Mouse (Mus musculus) CH12.LX (cell line): Measurements from ENCODE around the gene Rac3.

Source experiments
- CTCF ChIP-seq, 2 experiments: IDR thresholded peaks in 1 of 2; conservative IDR thresholded peaks in 1 of 2; 2 replicates each; pipeline ENCODE4 v1.5.1; 2011 to 2012; ENCODE audit warnings: low read depth in 2 of 2, low read length in 2 of 2, improper control_type of control experiment in 1 of 2, inconsistent platforms in 1 of 2, mild to moderate bottlenecking in 1 of 2, moderate library complexity in 1 of 2
- JUND ChIP-seq: conservative IDR thresholded peaks from 2 replicates; pipeline ENCODE4 v1.6.1; 2011; ENCODE audit warnings: low read depth, low read length, improper control_type of control experiment
- MEF2A ChIP-seq: IDR thresholded peaks from 2 replicates; pipeline ENCODE4 v1.6.1; 2014; ENCODE audit warnings: low read depth, mild to moderate bottlenecking, inconsistent platforms, low read length, improper control_type of control experiment, borderline replicate concordance
- MYC ChIP-seq: IDR thresholded peaks from 2 replicates; pipeline ENCODE4 v1.6.1; 2011; ENCODE audit warnings: low read depth, mild to moderate bottlenecking, improper control_type of control experiment, low read length

DNA sequence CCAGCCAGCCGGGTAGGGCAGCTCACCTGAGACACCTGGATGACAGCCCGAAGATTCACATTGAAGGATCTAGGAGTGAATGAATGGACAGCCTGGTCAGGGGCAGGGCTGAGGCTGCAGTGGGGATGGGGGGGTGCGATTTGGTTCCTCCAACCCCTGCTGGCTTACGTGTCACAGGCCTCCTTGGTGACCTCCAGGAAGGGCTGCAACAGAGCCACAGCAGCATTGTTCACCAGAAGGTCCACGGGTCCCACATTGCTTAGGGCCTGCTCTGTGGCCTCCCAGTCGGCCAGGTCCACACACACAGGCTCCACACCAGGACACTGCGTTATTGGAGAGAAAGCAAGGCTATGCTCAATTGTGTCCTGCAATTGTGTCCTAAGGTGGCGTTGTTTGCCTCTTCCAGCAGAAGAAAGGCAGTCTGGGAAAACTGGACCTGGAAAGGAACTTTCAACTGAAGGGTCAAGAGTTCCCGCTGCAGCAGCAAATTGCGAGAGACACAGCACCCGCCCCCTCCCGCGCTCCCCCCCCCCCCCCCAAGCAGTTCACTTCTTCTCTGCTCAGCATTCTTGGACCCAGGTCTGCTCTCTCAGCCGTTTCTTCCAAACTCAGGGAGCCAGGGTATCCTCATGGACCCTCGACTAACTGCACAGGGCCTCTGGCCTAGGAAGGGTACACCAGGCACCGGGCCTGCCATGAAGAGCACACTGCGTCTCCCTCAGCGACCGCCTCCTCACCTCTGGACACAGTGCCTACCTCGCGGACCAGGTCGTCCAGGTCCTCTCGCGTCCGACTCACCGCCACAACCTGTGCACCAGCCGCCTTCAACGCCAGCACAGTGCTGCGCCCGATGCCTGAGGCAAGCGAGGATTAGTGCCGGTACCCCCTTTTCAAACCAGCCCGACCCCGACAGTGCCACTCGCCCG, 5.2 kb downstream of the Rac3 start:
- TF ChIP-seq MEF2A, result no peak
- no peak for TF ChIP-seq CTCF (conservative IDR thresholded peaks at IDR 0.05 in 1 of 2, IDR thresholded peaks at IDR 0.05 in 1 of 2; ENCODE audit: low read depth in 2 of 2, low read length in 2 of 2)
- no peak for TF ChIP-seq MYC
- no peak for TF ChIP-seq JUND
